Mouse (Mus musculus): ENCODE measurements around the gene Asxl1. TPM values are rescaled to one million over a fixed set of nuclear protein-coding genes. Genes with fewer than 3 reads are reported as not detected.

Gene Asxl1
- polyA plus RNA-seq, 1 experiment from 2014 or later, result 12.2 TPM

GRCm38 (mm10) chr2:153325706-153326376, 19.8 kb upstream of the Asxl1 start:
- WGBS (ENCODE audit: insufficient replicate concordance), result 74% methylated on average over 9 of the region's 9 CpGs
- Histone ChIP-seq H3K36me3 (peaks cover 64% of the 10 kb centered on the region), H3K27ac (no peak overlapping the region), H3K9ac (no peak overlapping the region), H3K4me2 (no peak overlapping the region), H3K9me3 (replicated peaks) (no peaks in the 10 kb centered on the region), H3K27me3 (replicated peaks) (no peaks in the 10 kb centered on the region), H3K4me1 (no peaks in the 10 kb centered on the region), H3K4me3 (no peak overlapping the region)
- no peak for ATAC-seq

- Histone ChIP-seq H3K27me3 (replicated peaks) (no peaks in the 10 kb centered on the region), H3K4me3 (no peak overlapping the region), H3K4me2 (no peak overlapping the region), H3K4me1 (peaks cover 31% of the 10 kb centered on the region), H3K9me3 (replicated peaks) (no peaks in the 10 kb centered on the region), H3K9ac (no peak overlapping the region), H3K27ac (no peak overlapping the region), H3K36me3 (peaks cover 38% of the 10 kb centered on the region)
- ATAC-seq, result no peak
- 93% methylated on average over 5 of the region's 5 CpGs for WGBS (ENCODE audit: insufficient replicate concordance)
Measured at GRCm38 (mm10) chr2:153332271-153332670, 13.4 kb upstream of the Asxl1 start.

- H3K9me3 ChIP-seq (replicated peaks), result no peaks in the 10 kb centered on the region
- H3K36me3 ChIP-seq, result peaks cover 38% of the 10 kb centered on the region
- H3K4me1 ChIP-seq, result peaks cover 35% of the 10 kb centered on the region
- H3K27ac ChIP-seq, result no peak overlapping the region
- no peak overlapping the region for H3K4me2 ChIP-seq
- H3K27me3 ChIP-seq (replicated peaks), result no peaks in the 10 kb centered on the region
- 80% methylated on average over 3 of the region's 3 CpGs for WGBS (ENCODE audit: insufficient replicate concordance)
- no peak for ATAC-seq
- no peak overlapping the region for H3K9ac ChIP-seq
- H3K4me3 ChIP-seq, result no peak overlapping the region
Measured at GRCm38 (mm10) chr2:153332981-153333380, 12.6 kb upstream of the Asxl1 start.

DNA sequence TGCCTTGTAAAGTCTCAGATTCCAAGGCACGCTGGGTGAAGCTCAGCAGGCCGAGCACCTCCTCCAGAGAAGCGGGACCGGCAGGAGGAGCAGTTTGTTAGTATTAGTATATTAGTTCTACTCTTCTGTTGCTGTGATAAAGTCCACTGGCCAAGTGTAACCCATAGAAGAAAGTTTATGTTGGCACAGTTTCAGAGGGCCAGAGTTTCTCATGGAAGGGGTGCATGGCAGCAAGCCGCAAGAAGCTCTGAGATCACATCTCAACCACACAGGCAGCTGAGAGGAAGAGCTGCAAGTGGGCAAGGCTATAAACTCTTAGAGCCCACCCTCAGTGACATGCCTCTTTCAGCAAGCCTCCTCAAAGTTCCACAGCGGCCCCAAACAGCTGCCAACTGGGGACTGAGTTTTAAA, 11.8 kb upstream of the Asxl1 start:
- Histone ChIP-seq H3K4me2 (no peak overlapping the region), H3K9me3 (replicated peaks) (no peaks in the 10 kb centered on the region), H3K4me1 (peaks cover 35% of the 10 kb centered on the region), H3K27ac (peak overlapping the region; percentile 46; the same call in 1 of the 2 replicates), H3K36me3 (peaks cover 35% of the 10 kb centered on the region), H3K27me3 (replicated peaks) (no peaks in the 10 kb centered on the region), H3K9ac (no peak overlapping the region), H3K4me3 (no peak overlapping the region)
- WGBS (ENCODE audit: insufficient replicate concordance), result 81% methylated on average over 6 of the region's 6 CpGs
- peak; percentile 13 for ATAC-seq

- peak overlapping the region; percentile 46; the same call in 1 of the 2 replicates for H3K27ac ChIP-seq
- peak; percentile 83 for ATAC-seq
Measured at GRCm38 (mm10) chr2:153334281-153334680, 11.3 kb upstream of the Asxl1 start.

GRCm38 (mm10) chr2:153336117-153336516, 9.5 kb upstream of the Asxl1 start:
- peaks cover 35% of the 10 kb centered on the region for H3K4me1 ChIP-seq
- no peaks in the 10 kb centered on the region for H3K9me3 ChIP-seq (replicated peaks)
- no peak overlapping the region for H3K4me2 ChIP-seq
- no peak overlapping the region for H3K9ac ChIP-seq
- no peak overlapping the region for H3K27ac ChIP-seq
- H3K27me3 ChIP-seq (replicated peaks), result no peaks in the 10 kb centered on the region
- no peak overlapping the region for H3K4me3 ChIP-seq
- 14% methylated on average over 2 of the region's 2 CpGs for WGBS (ENCODE audit: insufficient replicate concordance)
- ATAC-seq, result no peak
- peaks cover 15% of the 10 kb centered on the region for H3K36me3 ChIP-seq

More at GRCm38 (mm10) chr2:153334281-153334680, 11.3 kb upstream of the Asxl1 start:
- Histone ChIP-seq H3K9me3 (replicated peaks) (no peaks in the 10 kb centered on the region), H3K4me1 (peaks cover 35% of the 10 kb centered on the region), H3K4me2 (no peak overlapping the region), H3K4me3 (no peak overlapping the region), H3K36me3 (peaks cover 34% of the 10 kb centered on the region), H3K27me3 (replicated peaks) (no peaks in the 10 kb centered on the region), H3K9ac (no peak overlapping the region)
- WGBS (ENCODE audit: insufficient replicate concordance), result 25% methylated on average over 3 of the region's 3 CpGs

DNA sequence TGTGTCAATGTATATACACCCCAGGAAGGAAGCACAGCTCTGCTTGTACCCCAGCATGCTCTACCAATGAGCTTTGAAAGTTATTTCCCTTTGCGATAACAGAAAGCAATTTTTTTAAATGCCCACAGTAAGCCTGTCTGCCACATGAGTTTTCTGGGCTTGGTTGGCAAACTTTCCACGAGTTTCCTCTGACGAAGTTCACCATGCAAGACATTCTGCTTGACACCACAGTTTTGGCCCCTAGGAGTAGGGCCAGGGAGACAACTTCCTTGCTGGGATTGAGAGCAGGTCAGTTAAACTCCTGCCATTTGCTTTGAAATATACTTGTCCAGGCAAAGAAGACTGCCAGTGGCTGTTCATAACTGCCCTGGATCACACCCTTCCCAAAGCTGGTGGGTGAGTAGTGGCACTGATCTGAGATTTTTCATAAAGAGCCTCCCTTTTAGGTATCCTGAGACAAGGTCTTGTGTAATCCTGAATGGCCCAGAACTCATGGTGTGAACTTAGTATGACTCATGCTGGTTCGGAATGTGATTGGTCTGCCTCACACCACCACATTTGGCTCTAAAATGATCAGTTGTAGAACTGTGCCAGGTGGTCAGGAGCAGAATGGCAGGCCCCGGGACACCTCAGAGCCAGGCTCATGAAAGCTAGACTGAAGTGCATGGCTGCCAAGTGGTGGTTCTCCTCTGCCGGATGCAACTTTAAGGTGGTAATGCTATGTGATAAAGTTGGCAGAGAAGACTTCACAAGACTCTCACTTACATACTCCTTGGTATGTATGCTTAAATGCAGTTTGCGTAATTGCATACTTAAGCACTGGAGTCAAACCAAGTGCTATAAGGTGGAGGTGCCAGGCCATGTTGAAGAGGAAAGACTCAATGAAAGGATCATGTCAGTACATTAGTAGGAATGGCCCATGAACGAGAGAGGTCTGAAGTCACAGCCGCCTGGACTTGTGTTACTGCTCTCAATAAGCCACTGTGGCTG, 7.0 kb upstream of the Asxl1 start:
- Histone ChIP-seq H3K9me3 (replicated peaks) (no peaks in the 10 kb centered on the region), H3K4me1 (peaks cover 43% of the 10 kb centered on the region), H3K9ac (no peak overlapping the region), H3K36me3 (0 out of 2 replicates have a peak, but pooled peaks cover 7% of the 10 kb centered on the region), H3K27ac (no peak overlapping the region), H3K4me2 (no peak overlapping the region), H3K4me3 (no peak overlapping the region), H3K27me3 (replicated peaks) (no peaks in the 10 kb centered on the region)
- 75% methylated on average over 9 of the region's 9 CpGs for WGBS (ENCODE audit: insufficient replicate concordance)
- ATAC-seq, result no peak

GRCm38 (mm10) chr2:153342166-153342565, 3.5 kb upstream of the Asxl1 start:
- Histone ChIP-seq H3K9me3 (replicated peaks) (no peaks in the 10 kb centered on the region), H3K27me3 (replicated peaks) (no peaks in the 10 kb centered on the region), H3K27ac (peak overlapping the region; percentile 23; the same call in 1 of the 2 replicates), H3K36me3 (0 out of 2 replicates have a peak, but pooled peaks cover 7% of the 10 kb centered on the region), H3K4me2 (no peak overlapping the region), H3K4me3 (no peak overlapping the region), H3K4me1 (peaks cover 40% of the 10 kb centered on the region), H3K9ac (no peak overlapping the region)
- no peak for ATAC-seq
- WGBS (ENCODE audit: insufficient replicate concordance), result 74% methylated on average over 6 of the region's 6 CpGs

- 0 out of 2 replicates have a peak, but pooled peaks cover 7% of the 10 kb centered on the region for H3K36me3 ChIP-seq
- 19% methylated on average over 3 of the region's 3 CpGs for WGBS (ENCODE audit: insufficient replicate concordance)
- H3K9me3 ChIP-seq (replicated peaks), result no peaks in the 10 kb centered on the region
- ATAC-seq, result no peak
- no peak overlapping the region for H3K9ac ChIP-seq
- H3K4me2 ChIP-seq, result no peak overlapping the region
- H3K27ac ChIP-seq, result peak overlapping the region; percentile 23; the same call in 1 of the 2 replicates
- H3K4me1 ChIP-seq, result peaks cover 39% of the 10 kb centered on the region
- no peak overlapping the region for H3K4me3 ChIP-seq
- H3K27me3 ChIP-seq (replicated peaks), result no peaks in the 10 kb centered on the region
Measured at GRCm38 (mm10) chr2:153342602-153343001, 3.0 kb upstream of the Asxl1 start.

GRCm38 (mm10) chr2:153343191-153343590, 2.4 kb upstream of the Asxl1 start:
- Histone ChIP-seq H3K27ac (peak overlapping the region; percentile 98), H3K9ac (peak overlapping the region; percentile 3; the same call in 1 of the 2 replicates), H3K9me3 (replicated peaks) (no peaks in the 10 kb centered on the region), H3K27me3 (replicated peaks) (no peaks in the 10 kb centered on the region), H3K4me1 (peaks cover 44% of the 10 kb centered on the region), H3K36me3 (0 out of 2 replicates have a peak, but pooled peaks cover 7% of the 10 kb centered on the region), H3K4me3 (no peak overlapping the region), H3K4me2 (no peak overlapping the region)
- no peak for ATAC-seq

DNA sequence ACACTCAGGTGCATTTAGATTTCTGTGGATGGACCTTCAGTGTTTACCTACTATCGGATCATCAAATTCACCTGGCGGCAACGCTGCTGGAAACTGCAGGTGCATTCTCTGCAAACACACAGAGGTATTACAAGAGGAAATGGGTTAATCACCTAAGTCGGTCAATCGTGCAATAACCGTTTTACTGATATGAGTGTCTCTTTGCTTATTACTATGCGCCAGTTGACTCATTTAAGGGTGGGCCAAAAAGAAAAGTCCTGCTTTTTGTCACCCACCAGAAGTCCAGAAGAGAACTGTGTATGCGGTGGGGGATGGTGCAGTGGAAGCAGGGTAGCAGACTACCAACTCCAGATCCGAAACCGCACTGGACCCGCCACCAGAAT, 567 bp upstream of the Asxl1 start:
- 5% methylated on average over 11 of the region's 11 CpGs for WGBS (ENCODE audit: insufficient replicate concordance)
- peak overlapping the region; percentile 98 for H3K27ac ChIP-seq
- H3K4me1 ChIP-seq, result peaks cover 62% of the 10 kb centered on the region
- 0 out of 2 replicates have a peak, but pooled peaks cover 14% of the 10 kb centered on the region for H3K36me3 ChIP-seq
- no peaks in the 10 kb centered on the region for H3K9me3 ChIP-seq (replicated peaks)
- no peak; the same call in 1 of the 2 replicates for ATAC-seq
- peak overlapping the region; percentile 98 for H3K4me3 ChIP-seq
- peak overlapping the region; percentile 98 for H3K9ac ChIP-seq
- H3K4me2 ChIP-seq, result peak overlapping the region; percentile 82
- H3K27me3 ChIP-seq (replicated peaks), result no peaks in the 10 kb centered on the region
